Mouse (Mus musculus): Measurements from ENCODE around the gene Lemd1.

Gene Lemd1

DNA sequence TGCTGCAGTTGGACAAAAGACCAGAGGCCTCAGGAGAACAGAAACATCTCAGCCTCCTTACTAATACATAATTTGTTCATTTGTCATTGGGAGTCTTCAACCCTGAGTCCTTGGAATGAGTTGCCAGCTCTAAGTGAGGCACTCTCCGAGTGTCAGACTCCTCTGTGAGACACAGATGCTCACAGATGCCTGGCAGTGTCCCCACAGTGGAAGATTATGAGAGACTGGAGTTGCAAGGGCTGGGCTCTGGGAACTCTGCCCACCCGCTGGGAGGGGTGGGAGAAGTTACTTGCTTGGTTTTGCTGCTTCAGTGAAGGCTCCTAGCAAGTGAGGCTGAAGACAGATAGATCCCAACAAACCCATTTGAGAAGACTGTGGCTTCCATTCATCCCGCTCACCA, 104.8 kb downstream of the Lemd1 start:
- no peak for DNase-seq

DNA sequence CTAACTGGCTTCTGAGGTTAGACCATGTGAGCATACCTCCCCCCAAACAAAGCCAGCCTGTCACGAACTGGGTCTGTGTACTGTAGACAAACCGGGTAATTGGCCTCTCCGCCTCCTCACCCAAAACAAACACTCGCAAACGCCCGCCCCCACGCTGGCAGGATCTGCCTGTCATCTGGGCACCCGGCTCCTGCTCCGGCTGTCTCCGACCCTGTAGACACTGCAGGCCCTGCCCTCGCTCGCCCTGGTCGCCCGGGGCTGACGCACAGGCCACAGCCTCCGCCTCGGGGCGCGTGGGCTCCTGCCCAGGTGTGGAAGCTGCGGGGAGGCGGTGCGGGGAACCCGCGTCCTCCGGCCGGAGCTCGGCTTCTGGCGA, 107.2 kb downstream of the Lemd1 start, which contains the start of gene Klhdc8a:
Gene Klhdc8a, plus strand, starts transcription at position 202 of the 376 bp plus-strand sequence.
- DNase-seq = no peak

GRCm38 (mm10) chr1:132298801-132299464, 107.7 kb downstream of the Lemd1 start:
- no peak for DNase-seq

DNA sequence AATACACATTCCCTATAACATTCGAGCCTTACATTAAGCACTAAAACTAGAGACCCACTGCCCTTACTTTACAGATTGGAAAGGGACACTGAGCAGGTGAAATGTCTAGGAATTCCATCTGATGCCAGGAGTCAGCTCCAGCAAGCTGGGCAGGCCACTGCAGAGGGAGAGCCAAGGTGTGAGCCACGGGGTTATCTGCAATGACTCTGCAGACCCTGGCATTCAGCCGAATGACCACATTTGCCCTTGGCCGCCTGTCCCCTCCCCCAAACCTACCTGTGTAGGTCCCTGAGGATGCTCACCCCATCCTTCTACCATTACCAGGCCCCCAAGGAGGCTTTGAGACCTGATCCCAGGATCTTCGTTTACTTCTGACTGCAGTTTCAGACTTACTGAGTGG, 108.5 kb downstream of the Lemd1 start:
- no peak for DNase-seq

- no peak for DNase-seq
These were observed 110.0 kb downstream of the Lemd1 start for GRCm38 (mm10) chr1:132301242-132301641.

DNA sequence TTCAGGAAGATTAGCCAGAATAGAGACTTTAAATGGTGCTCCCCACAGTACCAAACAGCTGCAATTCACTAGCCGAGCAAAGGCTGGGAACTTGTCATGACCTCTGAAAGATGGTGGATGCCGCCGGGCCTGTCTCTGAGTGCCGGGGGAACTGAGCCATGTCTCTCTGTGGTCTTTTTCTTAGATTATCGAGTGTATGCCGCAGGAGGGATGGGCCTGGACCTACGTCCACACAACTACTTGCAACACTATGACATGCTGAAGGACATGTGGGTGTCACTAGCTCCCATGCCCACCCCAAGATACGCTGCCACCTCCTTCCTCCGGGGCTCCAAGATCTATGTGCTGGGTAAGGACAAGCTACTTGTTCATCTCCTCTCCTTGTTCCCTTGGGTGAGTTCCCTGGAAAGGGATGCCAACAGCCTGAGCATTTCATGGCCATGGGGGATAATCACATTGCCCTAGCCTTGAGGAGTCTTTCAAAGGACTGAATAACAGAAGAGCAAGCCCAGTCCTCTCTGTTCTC, 111.2 kb downstream of the Lemd1 start:
- DNase-seq = no peak

DNA sequence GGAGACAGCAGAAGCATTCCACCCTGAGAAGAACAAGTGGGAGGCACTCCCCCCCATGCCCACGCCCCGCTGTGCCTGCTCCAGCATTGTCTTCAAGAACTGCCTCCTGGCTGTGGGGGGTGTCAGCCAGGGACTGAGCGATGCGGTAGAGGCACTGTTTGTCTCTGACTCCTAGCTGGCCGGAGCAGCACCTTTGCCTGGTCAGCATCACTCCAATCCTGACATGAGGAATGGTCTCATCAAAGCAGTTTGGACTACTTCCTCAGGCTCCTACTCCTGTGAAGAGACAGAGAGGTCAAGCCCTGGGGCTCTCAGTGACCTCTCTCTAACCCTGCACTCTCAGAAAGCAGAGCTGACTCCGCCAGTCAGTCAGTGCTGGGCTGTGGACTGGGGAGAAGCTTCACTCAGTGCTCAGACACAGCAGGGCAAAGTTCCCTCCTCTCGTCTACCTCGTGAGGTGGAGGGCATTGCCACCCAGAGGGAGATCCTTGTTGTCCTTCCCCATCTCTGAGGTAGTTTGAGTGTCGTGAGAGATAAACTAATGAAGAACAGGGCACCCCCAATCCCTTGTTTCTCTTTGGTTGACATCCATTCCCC, 113.5 kb downstream of the Lemd1 start:
- DNase-seq = no peak

- DNase-seq = peak; percentile 44
These were observed 114.9 kb downstream of the Lemd1 start for GRCm38 (mm10) chr1:132306160-132306559.

DNA sequence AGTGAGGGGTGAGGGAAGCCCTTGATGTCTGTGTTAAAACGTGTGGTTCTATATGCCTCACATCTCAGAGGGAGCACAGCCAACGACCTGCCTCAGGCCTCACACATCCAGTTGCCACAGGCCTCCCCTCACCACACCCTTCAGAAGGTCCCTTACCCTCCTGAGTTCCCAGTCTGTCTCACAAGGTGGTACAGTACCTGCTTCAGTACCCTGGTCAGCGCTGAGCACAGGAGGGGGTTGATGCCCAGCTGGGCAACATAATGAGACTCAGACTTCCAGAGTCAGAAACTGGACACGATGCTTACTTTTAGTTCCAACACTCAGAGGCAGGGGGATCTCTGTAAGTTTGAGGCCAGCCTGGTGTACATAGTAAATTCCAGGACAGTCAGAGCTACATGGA, 115.6 kb downstream of the Lemd1 start:
- DNase-seq = no peak

DNA sequence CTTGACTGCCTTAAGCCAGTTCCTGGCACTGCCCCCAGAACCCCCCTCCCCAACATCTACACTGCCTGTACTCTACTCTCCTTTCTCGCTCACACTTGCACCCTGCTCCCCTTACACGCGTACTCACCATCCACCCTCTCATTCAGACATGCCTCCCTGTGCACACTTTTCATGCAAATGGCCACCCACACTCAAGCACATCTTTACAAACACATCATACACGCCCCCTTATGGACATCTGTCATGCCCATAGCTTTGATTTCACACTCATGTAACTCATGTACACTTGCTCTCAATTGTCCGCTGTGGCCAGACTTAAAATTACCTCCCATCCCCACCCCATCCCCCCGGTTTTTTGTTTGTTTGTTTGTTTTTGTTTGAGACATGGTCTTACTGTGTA, 116.7 kb downstream of the Lemd1 start:
- DNase-seq = no peak

- no peak for DNase-seq
These were observed 117.4 kb downstream of the Lemd1 start for GRCm38 (mm10) chr1:132308674-132309073.
